Mouse (Mus musculus): ENCODE results near the gene Pomt2.
"Not testable (repeated sequence)": the region's sequence is repeated elsewhere in the genome, so short reads cannot be mapped to it uniquely, and the experiment has no call there.

The Pomt2 gene

GRCm38 (mm10) chr12:87147395-87148089 lies at the start of gene Pomt2:
Gene Pomt2, minus strand, starts transcription at chr12:87147968.
- in situ Hi-C loops (cut with MboI; ENCODE audit: unreplicated experiment in 2 of 2) = loop anchor here (5.0 kb wide), 2 partner anchors 115 to 120 kb away; partner anchors contain the start of genes Ahsa1 (in 1 of the 2) and Vipas39 (in 1 of the 2)

- in situ Hi-C loops (cut with MboI; ENCODE audit: unreplicated experiment in 2 of 2) = no loop called here
These were observed 48.5 kb upstream of the Pomt2 start for GRCm38 (mm10) chr12:87196310-87196709.

GRCm38 (mm10) chr12:87195069-87195468 lies 47.3 kb upstream of the Pomt2 start:
- in situ Hi-C loops (cut with MboI; ENCODE audit: unreplicated experiment in 2 of 2) = no loop called here

- in situ Hi-C loops (cut with MboI; ENCODE audit: unreplicated experiment in 2 of 2) = no loop called here
These were observed 45.2 kb upstream of the Pomt2 start for GRCm38 (mm10) chr12:87193008-87193407.

GRCm38 (mm10) chr12:87177631-87178030 lies 29.9 kb upstream of the Pomt2 start:
- in situ Hi-C loops (cut with MboI; ENCODE audit: unreplicated experiment in 2 of 2) = no loop called here

- in situ Hi-C loops (cut with MboI; ENCODE audit: unreplicated experiment in 2 of 2) = no loop called here
These were observed 27.6 kb upstream of the Pomt2 start for GRCm38 (mm10) chr12:87175194-87175946.

- in situ Hi-C loops (cut with MboI; ENCODE audit: unreplicated experiment in 2 of 2) = no loop called here
These were observed 13.0 kb upstream of the Pomt2 start for GRCm38 (mm10) chr12:87160815-87161214.

- in situ Hi-C loops (cut with MboI; ENCODE audit: unreplicated experiment in 2 of 2) = no loop called here
These were observed 12.5 kb upstream of the Pomt2 start for GRCm38 (mm10) chr12:87160310-87160709.

- in situ Hi-C loops (cut with MboI; ENCODE audit: unreplicated experiment in 2 of 2) = no loop called here
These were observed 10.3 kb upstream of the Pomt2 start for GRCm38 (mm10) chr12:87158099-87158498.

GRCm38 (mm10) chr12:87157361-87157760 lies 9.6 kb upstream of the Pomt2 start:
- in situ Hi-C loops (cut with MboI; ENCODE audit: unreplicated experiment in 2 of 2) = no loop called here

GRCm38 (mm10) chr12:87154448-87154847 lies 6.7 kb upstream of the Pomt2 start:
- in situ Hi-C loops (cut with MboI; ENCODE audit: unreplicated experiment in 2 of 2) = not testable (repeated sequence)

- in situ Hi-C loops (cut with MboI; ENCODE audit: unreplicated experiment in 2 of 2) = loop anchor here (5.0 kb wide), 2 partner anchors 113 to 118 kb away; partner anchors contain the start of genes Ahsa1 (in 1 of the 2) and Vipas39 (in 1 of the 2)
These were observed 1.7 kb upstream of the Pomt2 start for GRCm38 (mm10) chr12:87149471-87149870.

GRCm38 (mm10) chr12:87148136-87148535 lies 368 bp upstream of the Pomt2 start:
- in situ Hi-C loops (cut with MboI; ENCODE audit: unreplicated experiment in 2 of 2) = loop anchor here (5.0 kb wide), 2 partner anchors 114 to 119 kb away; partner anchors contain the start of genes Ahsa1 (in 1 of the 2) and Vipas39 (in 1 of the 2)

GRCm38 (mm10) chr12:87146966-87147365 lies 802 bp downstream of the Pomt2 start, which contains the start of gene Gstz1:
Gene Gstz1, plus strand, starts transcription at chr12:87147165.
- in situ Hi-C loops (cut with MboI; ENCODE audit: unreplicated experiment in 2 of 2) = loop anchor here (5.0 kb wide), 2 partner anchors 115 to 120 kb away; partner anchors contain the start of genes Ahsa1 (in 1 of the 2) and Vipas39 (in 1 of the 2)

- in situ Hi-C loops (cut with MboI; ENCODE audit: unreplicated experiment in 2 of 2) = no loop called here
These were observed 5.6 kb downstream of the Pomt2 start for GRCm38 (mm10) chr12:87142156-87142555.

GRCm38 (mm10) chr12:87138768-87139167 lies 9.0 kb downstream of the Pomt2 start:
- in situ Hi-C loops (cut with MboI; ENCODE audit: unreplicated experiment in 2 of 2) = no loop called here

- in situ Hi-C loops (cut with MboI; ENCODE audit: unreplicated experiment in 2 of 2) = no loop called here
These were observed 9.4 kb downstream of the Pomt2 start for GRCm38 (mm10) chr12:87138342-87138701.

- in situ Hi-C loops (cut with MboI; ENCODE audit: unreplicated experiment in 2 of 2) = no loop called here
These were observed 10.1 kb downstream of the Pomt2 start for GRCm38 (mm10) chr12:87137439-87138341.

GRCm38 (mm10) chr12:87132784-87133183 lies 15.0 kb downstream of the Pomt2 start:
- in situ Hi-C loops (cut with MboI; ENCODE audit: unreplicated experiment in 2 of 2) = loop anchor here in 1 of 2 experiments (5.0 kb wide), 1 partner anchor 205 kb away; no protein-coding TSS in a partner anchor

GRCm38 (mm10) chr12:87132210-87132609 lies 15.6 kb downstream of the Pomt2 start:
- in situ Hi-C loops (cut with MboI; ENCODE audit: unreplicated experiment in 2 of 2) = loop anchor here in 1 of 2 experiments (5.0 kb wide), 1 partner anchor 205 kb away; no protein-coding TSS in a partner anchor

All from v-Abl transformed pro-B cells (cell line).